Mouse (Mus musculus) gastrocnemius, adult 8-10 months (tissue): ENCODE data around the gene Hoxa6. TPM values are rescaled to one million over a fixed set of nuclear protein-coding genes. Genes with fewer than 3 reads are reported as not detected.

Experiments used
- DNase-seq, 2 experiments: peaks; one replicate each; pipeline ENCODE4 v3.0.0; 2022; ENCODE audit warnings: low spot score in 2 of 2
- total RNA-seq, 4 experiments: library from RNA; stranded (reverse); gene quantifications; 2 replicates each; pipeline ENCODE4 v1.2.4; 2022

Gene Hoxa6
- total RNA-seq, 4 experiments from 2014 or later = 0.45 to 2.3 (median 1.2) TPM

DNA sequence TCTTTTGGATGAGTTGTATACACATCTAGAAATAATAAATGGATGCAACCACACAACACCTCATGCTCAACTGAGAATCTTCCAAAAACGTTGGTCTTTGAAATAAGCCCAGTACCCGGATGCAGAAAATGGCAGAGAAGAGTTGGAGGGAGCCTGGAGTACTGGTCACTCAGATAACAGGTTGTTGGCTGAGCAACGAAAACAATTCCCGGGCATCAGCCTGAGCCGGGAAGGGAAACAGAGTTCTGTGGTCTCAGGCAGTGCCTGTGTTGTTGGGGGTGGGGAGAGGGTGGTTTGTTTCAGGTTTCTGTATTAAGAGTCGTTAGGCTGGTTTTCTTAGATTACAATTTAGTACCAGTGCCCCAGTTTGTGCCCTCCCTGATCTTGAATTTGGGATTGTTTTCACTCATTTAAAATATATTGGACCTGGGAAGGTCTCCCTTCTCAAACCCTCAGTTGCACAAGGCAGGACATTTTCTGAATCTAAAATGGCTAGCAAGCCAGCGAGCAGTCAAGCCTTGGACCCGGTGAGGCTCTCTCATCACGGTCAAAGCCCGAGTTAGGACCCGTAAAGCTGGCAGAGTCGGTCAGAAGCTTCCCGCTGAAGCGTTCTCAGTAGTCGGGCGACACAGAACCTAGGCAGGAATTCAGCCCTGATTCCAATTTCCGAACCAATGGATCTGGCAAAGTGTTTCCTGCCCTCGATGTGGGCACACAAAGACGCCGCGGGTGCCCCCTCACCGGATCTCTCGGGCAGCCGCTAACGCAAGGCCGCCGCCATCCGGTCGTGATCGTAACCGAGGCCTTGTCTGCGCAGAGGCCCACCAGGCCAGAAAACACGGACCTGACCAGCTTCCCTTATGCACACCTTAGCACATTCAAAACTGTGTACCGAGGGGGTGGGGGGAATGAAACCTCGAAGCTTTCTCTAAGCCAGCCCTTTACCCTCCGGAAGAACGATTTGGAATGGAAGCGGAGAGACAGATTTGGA lies 20.2 kb upstream of the Hoxa6 start:
- DNase-seq = peak in 1 of 2 experiments; percentile 33

DNA sequence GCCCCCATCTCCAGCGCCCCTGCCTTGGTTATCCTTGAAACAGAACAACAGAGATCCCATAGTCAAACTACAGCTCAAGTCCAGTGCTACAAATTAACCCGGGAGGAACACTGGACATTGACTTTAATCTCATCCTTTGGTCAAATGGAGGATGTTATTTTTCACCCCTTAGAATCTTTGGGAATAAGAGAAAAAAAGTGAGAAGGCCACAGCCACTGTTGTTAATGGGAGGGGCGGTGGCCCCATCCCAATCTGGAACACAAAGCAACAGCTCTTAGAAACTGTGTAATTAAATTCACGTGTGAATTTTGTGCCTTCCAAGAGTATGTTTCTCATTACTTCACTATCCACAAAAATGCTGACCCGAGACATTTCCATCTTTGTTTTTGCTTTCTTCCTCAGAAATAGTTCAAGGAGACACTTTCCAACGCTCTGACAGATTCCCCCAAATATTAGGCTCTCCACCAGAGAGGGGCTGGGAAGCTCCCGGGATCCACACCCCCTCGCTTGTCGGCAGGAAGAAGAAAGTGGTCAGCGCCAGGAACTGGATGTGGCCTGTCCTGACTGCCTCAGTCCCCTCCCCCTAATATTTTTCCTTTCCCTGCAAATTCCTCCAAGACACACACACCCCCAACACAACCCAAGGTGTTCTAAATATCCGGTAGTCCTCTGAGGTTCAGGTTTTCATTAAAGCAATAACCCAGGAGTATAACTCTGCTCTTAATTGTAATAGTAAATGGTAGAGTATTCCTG lies 19.1 kb upstream of the Hoxa6 start:
- DNase-seq = no peak

DNA sequence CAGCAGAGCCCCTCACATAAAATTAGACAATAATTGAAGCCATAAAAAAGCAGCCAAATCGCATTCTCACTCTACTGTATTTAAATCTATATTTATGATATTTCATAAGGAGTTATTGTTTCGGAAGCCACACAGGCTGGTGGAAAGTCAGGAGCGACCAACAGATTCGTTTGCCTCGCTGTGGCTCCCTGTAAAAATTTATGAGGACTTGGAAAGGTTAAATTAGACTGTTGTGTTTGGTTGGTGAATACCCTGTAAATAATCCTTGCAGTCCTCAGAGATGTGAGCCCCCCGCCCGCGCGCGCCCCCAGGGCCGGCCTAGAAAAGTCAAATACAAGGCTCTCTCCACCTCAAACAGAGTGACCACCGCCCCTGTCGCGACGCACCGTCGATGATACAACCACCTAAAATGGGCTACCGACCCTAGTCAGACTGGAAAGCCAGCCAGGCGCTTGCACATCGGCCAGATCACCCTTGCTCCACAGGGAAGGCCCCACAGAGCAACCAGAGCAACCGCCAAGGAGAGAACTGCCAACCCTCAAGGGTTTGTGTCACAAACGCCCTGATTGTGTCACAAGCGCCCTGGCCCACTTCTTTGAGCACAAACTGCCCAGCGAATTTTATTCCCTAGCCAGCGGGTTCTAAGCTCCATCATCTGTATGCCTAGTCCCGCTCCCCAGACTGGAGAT lies 18.2 kb upstream of the Hoxa6 start:
- no peak for DNase-seq

DNA sequence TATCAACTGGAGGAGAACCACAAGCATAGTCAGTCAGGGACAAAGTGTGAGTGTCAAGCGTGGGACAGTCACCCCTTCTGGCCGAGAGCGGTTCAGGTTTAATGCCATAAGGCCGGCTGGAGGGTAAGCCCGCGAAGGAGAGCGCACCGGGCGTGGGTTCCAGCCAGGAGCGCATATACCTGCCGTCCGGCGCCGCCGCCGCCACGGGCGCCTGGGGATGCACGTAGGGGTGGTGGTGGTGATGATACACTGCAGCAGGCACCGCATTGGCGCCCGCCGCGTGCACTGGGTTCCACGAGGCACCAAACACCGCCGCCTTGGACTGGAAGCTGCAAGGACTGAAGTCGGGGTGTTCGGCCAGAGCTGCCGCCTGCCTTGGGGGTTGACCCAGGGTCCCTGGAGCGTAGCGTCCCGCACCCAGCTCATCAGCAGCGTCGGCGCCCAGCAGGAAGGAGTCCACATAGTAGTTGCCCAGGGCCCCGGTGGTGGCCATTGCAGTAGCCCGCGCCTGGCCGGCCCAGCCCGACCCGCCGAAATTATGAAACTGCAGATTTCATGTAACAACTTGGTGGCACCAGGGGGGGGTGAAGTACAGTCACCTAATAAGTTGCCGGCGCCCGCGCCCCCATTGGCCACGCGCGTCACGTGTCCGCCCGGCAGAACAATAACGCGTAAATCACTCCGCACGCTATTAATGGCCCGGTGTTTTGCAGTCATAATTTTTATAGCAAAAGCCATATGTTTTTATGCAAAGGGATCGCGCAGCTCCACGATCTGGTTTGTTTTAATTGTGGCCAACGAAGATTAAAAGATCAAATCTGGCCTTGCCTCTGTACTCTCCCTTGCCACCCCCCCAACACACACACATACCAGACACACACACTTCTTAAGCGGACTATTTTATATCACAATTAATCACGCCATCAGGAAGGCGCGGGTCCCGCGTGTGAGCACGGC lies 17.4 kb upstream of the Hoxa6 start:
- DNase-seq = peak; percentile 75 to 89

DNA sequence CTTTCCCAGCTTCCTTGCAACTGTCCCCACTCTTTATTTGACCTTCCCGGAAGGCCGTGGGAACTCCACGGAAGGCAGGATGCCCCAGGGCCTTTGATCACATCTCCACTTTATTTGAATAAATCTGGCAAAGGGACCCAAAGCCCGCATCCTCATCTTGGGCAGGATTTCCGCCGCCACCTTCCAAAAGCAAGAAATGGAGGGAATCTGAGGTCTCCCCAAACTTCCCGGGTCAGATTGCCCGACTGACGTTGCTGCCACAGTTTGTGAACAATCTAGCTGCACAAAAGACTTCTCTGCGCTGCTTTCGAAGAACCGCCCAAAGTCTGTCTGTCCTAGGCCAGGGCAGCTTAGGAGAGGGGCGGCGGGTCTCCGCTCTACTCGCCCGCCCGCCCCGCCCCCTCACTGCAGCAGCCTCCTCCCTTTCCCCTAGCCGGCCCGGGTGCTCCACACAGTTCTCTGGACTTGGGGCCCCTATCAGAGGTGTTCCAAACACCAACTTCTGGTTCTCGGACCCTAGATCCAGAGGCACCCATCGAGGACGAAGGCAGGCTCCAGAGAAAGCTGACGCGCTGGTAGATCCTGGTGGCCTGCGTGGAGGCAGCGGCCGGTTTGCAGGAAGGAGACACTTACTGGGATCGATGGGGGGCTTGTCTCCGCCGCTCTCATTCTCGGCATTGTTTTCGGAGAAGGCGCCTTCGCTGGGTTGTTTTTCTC lies 16.5 kb upstream of the Hoxa6 start:
- no peak for DNase-seq

DNA sequence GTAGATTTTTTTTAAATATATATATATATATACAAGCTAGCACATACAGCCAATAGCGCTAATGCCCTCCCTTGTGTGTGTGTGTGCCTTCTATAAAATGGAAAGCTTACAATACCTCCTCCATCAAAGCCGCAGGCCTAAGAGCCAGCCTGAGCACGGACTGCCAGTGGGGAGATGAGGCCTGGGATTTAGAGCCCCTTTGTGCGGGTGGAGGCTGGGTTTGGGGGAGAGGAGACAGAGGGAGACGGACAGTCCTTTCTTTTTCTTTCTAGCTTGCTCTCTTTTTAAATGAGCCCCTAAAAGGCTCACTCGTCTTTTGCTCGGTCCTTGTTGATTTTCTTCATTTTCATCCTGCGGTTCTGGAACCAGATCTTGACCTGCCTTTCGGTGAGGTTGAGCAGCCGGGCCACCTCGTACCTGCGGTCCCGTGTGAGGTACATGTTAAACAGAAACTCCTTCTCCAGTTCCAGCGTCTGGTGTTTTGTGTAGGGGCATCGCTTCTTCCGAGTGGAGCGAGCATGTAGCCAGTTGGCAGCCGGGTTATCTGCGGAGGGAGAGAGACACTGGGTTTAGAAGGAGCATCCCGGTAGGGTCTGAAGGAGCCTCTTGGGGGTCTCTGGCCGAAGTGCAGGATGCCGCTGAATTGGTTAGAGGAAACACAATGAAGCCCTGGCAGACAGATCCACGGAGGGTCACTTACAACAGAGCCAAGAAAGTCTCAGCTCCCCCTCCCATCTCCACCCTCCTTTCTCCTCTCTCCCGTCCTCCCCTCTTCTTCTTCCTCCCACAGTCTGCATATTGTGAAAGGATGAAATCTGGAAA lies 15.6 kb upstream of the Hoxa6 start:
- DNase-seq = no peak

DNA sequence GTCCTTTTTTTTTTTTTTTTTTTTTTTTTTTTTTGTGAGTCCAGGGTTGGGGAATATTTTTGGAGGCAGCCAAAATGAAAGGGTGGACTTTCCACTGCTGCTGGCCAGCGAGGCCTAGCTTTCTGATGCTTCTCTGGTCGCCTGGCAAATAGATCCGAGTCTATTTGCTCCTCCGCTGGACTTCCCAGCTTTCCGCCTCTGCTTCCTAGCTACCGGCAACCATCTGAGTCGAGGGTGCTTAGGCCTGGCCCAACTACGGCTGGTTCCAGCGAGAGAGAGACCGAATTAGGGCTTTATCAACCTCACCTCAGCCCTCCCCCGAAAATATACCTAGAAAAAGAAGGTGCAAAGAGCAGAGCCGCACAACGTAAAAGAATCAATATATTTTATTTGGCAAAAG lies 14.2 kb upstream of the Hoxa6 start:
- DNase-seq = no peak

DNA sequence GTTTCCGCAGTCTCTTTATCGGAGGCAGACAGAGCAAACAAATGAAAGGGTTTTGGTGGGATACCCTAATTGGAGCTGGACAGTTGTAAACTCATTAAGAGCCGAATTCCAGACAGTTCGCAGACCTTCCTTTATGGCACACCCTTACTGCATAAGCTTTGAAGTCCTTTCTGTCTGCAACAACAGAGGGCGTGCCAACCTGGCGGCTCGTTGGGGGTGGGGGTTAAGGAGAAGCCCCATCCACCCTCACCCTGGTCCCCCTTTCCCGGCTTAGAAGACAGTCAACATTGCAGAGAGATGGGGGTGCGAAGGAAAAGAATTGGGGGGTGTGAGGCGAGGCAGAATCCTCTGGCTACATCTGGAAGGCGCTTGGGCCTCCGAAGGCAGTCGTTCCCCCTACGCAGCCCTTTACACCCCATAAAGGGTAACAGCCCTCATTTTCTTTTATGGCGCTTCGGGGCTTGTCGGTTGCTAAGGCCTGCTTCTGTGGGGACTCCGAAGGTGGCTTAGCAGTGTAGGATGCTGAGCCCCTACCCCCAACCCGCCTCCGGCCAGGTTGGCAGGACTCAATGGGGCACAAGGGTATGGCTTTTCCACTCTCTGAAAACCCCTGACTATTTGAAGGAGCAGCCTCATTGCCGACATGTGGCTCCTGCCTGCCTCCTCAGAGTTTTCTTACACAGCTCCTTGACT lies 13.6 kb upstream of the Hoxa6 start:
- DNase-seq = no peak

DNA sequence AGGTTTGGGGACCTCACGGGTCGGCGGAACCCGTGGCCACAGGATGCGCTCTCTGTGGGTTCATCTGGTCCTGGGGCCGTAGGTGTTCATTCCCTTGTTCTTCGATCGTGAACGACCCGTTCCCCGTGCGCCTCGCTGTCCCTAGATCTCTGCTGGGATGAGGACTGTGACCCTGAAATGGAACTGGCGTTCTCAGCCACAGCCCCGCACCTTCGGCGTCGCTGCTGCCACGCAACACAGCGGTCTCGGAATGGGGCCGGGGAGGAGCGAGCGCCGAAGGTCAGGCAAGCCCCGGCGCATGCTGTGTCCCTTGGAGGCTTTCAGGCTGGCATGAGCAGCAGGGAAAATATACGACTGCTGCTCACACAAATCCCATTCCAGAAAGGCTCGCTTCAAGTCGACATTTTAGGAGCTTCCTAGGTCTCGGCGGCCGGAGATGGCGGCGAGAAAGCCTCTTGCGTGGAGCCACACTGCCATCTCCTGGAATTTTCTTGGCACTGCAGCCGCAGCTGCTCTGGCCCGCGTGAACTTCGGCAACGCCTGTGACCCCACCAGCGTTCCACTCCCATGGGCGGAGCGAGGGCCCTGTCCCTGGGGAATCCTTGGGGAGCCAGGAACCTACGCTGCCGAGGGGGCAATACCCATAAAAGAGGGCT lies 12.9 kb upstream of the Hoxa6 start, which contains the start of gene Hoxa7:
Hoxa7 (minus strand) TSS at position 518 of the 656 bp plus-strand sequence.
- DNase-seq = peak; percentile 92

DNA sequence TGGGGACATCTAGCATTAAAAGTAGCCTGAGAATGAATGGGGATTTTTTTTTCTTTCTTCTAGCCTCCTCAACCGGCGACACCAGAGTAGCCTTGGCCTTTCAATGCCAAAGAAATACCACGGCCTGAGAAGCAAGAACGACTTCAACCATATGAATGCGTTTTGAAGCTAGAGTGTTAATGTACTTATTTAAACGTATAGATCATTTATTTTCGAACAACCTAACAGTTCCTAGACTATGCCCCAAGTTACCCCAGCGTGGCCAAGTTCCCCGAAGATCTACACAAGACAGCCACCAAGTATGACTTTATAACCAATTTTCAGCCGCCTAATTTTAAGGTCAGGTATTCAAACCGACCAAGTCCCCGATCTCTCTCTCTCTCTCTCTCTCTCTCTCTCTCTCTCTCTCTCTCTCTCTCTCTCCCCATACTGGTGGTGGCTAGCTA lies 12.4 kb upstream of the Hoxa6 start:
- DNase-seq = no peak

DNA sequence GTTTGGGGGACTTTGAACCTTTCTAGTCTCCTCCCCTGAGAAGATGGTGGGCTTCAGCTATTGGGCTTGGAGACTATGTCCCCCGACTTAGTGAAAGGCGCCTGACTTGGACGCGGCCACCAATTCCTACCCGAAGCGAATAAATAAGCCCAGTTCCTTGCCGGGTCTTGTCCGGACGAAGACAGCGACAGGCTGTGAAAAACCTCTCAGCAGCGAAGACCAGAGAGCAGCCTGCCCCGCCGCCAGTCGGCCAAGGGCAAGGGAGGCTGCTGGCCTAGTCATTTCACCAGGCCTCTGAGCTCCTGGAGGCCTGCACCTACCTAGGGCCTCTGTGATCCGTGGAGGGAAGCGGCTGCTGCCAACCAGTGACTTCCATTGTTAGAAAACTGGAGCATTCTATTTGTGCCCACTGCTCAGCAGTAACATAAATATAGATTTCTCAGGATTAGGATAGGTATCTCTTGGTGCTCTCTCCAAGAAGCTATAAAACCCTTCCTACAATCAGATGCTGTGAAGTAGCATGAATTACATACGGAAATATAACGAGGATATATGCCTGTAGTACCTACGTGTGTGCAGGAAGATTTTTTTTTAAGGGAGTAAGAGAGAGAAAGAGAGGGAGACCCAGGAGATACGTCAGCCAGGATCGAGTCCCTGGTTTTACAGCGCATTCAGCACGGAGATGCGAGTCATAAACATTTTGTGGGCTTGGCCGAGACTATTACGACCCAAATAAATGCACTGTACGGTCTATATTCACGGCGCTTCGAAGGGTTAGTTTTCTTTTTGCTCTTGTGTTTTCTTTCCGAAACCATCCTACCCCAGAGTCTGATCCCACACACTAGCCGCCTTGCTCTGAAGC lies 11.7 kb upstream of the Hoxa6 start:
- no peak for DNase-seq

DNA sequence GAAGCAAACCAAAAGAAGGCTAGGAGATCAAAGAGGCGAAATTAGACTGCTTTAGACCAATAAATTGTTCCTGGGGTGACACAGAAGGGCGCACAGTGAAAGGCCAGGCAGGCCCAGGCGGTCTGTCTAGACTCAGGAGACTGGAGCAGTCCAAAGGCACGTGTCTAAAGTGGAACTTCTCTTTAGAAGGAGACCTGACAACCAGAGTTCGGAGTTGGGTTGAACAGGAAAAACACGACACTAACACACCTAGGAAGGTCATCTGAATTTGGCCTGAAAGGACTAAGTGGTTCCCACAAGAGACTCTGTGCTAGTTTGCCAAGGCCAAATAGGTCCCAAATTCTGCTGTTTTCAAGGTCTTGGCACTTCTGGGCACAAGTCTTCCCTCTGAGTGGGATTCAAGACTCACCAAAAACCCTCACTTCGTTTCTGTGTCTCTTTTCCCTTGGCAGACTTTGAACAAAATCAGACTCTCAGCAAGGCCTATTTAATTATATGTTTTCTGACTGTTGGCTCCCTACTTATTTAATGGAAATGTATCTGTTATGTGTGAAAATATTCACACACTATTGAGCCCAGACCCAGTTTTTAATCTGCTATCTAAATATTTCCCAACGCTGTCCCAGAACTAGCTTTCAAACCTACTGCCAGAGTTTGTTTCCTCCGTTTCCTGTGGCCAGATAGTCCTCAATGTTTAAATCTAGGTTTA lies 10.9 kb upstream of the Hoxa6 start:
- no peak for DNase-seq

DNA sequence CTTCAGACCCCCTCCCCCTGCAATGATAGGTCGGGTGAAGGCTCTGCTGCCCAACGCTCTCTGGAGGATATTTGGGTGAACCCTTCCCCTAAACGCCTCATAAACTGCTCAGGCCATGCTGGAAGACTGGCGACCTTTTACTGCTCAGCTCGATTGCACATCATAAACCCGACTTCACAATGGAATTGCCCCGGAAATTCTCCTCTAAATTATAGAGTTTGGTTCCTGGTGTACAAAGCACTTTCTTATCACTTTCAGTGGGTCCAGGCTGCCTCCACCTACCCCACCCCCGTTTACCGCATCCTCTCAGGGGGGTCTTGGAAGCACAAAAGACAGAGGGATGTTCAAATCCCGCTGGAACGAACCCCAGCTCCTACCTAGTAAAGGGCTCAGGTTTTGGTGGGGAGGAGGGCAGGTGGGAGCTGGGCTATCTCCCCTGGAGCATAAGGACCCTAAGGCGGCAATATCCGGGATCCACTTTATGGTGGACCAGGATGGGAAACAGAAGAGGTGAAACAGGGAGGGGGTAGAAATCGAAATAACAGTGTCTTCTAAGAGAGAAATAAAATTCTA lies 10.2 kb upstream of the Hoxa6 start:
- DNase-seq = no peak

DNA sequence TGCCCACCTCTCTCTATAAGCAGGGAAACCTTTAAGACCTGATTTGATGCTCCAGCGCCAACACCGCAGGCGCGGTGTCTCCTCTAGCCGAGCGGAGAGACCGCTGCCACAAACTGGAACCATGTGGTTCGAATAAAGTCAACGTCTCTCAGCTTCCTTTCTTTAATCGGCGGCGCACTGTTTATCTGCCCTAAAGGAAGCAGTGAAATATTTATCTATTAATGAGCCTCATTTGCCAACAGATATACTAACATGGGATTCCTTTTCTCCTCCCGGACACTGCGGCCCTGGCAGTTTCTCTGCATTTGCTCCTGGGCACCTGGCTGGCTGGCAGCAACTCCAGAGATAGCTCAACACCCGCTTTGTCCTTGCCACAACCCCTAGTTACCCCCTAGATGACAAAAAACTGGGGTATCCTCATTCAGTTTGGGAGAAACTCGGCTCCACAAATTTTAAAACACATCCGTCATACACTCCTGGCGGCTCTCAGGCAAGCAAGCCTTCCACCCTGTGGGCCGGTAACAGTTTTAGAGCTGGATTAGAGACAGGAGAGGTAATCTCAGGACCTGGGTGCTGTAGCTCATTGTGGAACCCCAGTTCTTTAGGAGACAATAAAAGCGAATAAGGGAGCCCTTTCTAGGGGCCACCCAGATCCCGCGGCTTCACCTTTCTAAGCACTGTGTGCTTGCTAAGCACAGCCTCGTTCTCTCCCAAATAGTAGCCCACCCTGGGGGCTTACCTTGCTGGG lies 9.5 kb upstream of the Hoxa6 start:
- no peak for DNase-seq

DNA sequence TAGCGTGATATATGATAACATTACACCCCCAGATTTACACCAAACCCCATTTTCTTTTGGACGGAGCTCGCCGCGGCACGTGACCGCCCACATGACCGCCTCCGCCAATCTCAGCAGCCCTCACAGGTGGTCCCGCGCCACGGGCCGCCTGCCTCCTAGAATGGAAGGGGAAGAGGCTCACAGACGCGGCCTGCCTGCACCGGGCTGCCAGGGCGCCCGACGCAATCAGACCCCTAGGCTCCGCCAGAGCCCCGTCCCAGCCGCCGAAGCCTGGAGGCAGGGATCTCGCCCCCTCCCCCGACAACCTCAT lies 8.9 kb upstream of the Hoxa6 start:
- DNase-seq = peak; percentile 77 to 82
